Mouse (Mus musculus) testis, adult 2 months (tissue): ENCODE measurements around the gene Qsox2.

Source experiments
- CTCF ChIP-seq: fragments of 200-500 bp; IDR thresholded peaks from 2 replicates; pipeline ENCODE4 v1.5.1; 2012; ENCODE audit warnings: low read depth, mild to moderate bottlenecking, inconsistent platforms, low read length, moderate library complexity; ENCODE audit not compliant: control insufficient read depth, insufficient read depth, insufficient replicate concordance
- POLR2A ChIP-seq: fragments of 200-500 bp; IDR thresholded peaks from 2 replicates; pipeline ENCODE4 v1.6.1; 2012; ENCODE audit warnings: low read depth, mild to moderate bottlenecking, inconsistent platforms, low read length, moderate library complexity; ENCODE audit not compliant: control insufficient read depth

- TF ChIP-seq POLR2A (no peak), CTCF (no peak)
These were observed 48.5 kb upstream of the Qsox2 start for GRCm38 (mm10) chr2:26285804-26286203.
